In genomic region chr12:108193878-108194277, GRCm38 (mm10) we compare ENCODE assay signal across 20 mouse cellular contexts. TPM values are rescaled to one million over a fixed set of nuclear protein-coding genes. Genes with fewer than 3 reads are reported as not detected.
DNase-seq lines count a peak whose midpoint lies in the region; ATAC-seq and TF ChIP-seq lines count a peak whose summit lies in the region.
"Had no signal": no experiment of that assay in that cellular context is flagged by ENCODE, and none has a peak within 500 bp of the region (broad histone marks: within the 10 kb centered on the region; RNA-seq: fewer than 3 reads in every experiment).

No protein-coding gene starts in this region.

- WGBS in kidney, adult 2 months = 80% methylated on average over 5 of the region's 5 CpGs
- 78% methylated on average over 5 of the region's 5 CpGs for WGBS in stomach, postnatal 0 days

- intact Hi-C loops in gastrocnemius, adult 2 months (cut with DNase I) = no loop called here

- H3K4me3 ChIP-seq in gastrocnemius, adult 2 months = no peak overlapping the region
- H3K4me3 ChIP-seq in kidney, adult 2 months (ENCODE audit: insufficient read depth, low read depth, low read length) = no peak overlapping the region
- H3K4me3 ChIP-seq in megakaryocyte, embryonic 14.5 days (replicated peaks) = peak overlapping the region; percentile 59
- H3K4me3 ChIP-seq in stomach, postnatal 0 days (ENCODE audit: low read depth, low read length) = no peak overlapping the region
- H3K4me3 ChIP-seq: forebrain, embryonic 12.5 days; hindbrain, embryonic 15.5 days; intestine, embryonic 15.5 days; lung, embryonic 15.5 days; midbrain, embryonic 12.5 days; neural tube, embryonic 12.5 days had no signal

- no peak for ATAC-seq in megakaryocyte, adult 5-6 weeks (ENCODE audit: poor library complexity, severe bottlenecking)
- ATAC-seq in stomach, postnatal 0 days (ENCODE audit: low FRiP score, low TSS enrichment) = peak; percentile 33; the same call in 1 of the 2 replicates
- ATAC-seq: intestine, embryonic 15.5 days had no signal

- TF ChIP-seq EP300 in stomach, postnatal 0 days (optimal IDR thresholded peaks at IDR 0.05) = no peak

- no peak for TF ChIP-seq POLR2A in kidney, adult 2 months (IDR thresholded peaks at IDR 0.05; ENCODE audit: low read depth, low read length)

- no peaks in the 10 kb centered on the region for H3K4me1 ChIP-seq in kidney, adult 2 months (ENCODE audit: control insufficient read depth, insufficient read depth, low read length)
- peaks cover 73% of the 10 kb centered on the region for H3K4me1 ChIP-seq in megakaryocyte, embryonic 14.5 days
- H3K4me1 ChIP-seq in stomach, postnatal 0 days (replicated peaks; ENCODE audit: control insufficient read depth, insufficient read depth) = no peaks in the 10 kb centered on the region
- H3K4me1 ChIP-seq: forebrain, embryonic 12.5 days; hindbrain, embryonic 15.5 days; intestine, embryonic 15.5 days; lung, embryonic 15.5 days; midbrain, embryonic 12.5 days; neural tube, embryonic 12.5 days had no signal

- no peaks in the 10 kb centered on the region for H3K9me3 ChIP-seq in megakaryocyte, embryonic 14.5 days
- no peaks in the 10 kb centered on the region for H3K9me3 ChIP-seq in stomach, postnatal 0 days (ENCODE audit: control insufficient read depth, low read length)
- H3K9me3 ChIP-seq: forebrain, embryonic 12.5 days; G1E; hindbrain, embryonic 15.5 days; intestine, embryonic 15.5 days; lung, embryonic 15.5 days; midbrain, embryonic 12.5 days; neural tube, embryonic 12.5 days had no signal

- no peak for TF ChIP-seq CTCF in gastrocnemius, adult 2 months (IDR thresholded peaks at IDR 0.05)
- no peak for TF ChIP-seq CTCF in kidney, adult 2 months (conservative IDR thresholded peaks at IDR 0.05; ENCODE audit: insufficient read depth, insufficient read length, low read depth, low read length)
- no peak for TF ChIP-seq CTCF in stomach, postnatal 0 days (IDR thresholded peaks at IDR 0.05; ENCODE audit: low read depth)

- peak overlapping the region; percentile 12; the same call in 1 of the 2 replicates for H3K27ac ChIP-seq in gastrocnemius, adult 2 months
- peak overlapping the region; percentile 54; the same call in 1 of the 2 replicates for H3K27ac ChIP-seq in kidney, adult 2 months (ENCODE audit: insufficient read depth, low read depth, low read length)
- H3K27ac ChIP-seq in stomach, postnatal 0 days (replicated peaks) = no peak overlapping the region
- H3K27ac ChIP-seq: forebrain, embryonic 12.5 days; hindbrain, embryonic 15.5 days; intestine, embryonic 15.5 days; liver, embryonic 14.5 days; lung, embryonic 15.5 days; midbrain, embryonic 12.5 days; neural tube, embryonic 12.5 days had no signal

- no peak overlapping the region for H3K9ac ChIP-seq in stomach, postnatal 0 days (ENCODE audit: low read length)
- H3K9ac ChIP-seq: forebrain, embryonic 12.5 days; hindbrain, embryonic 15.5 days; intestine, embryonic 15.5 days; liver, embryonic 14.5 days; lung, embryonic 15.5 days; midbrain, embryonic 12.5 days; neural tube, embryonic 12.5 days had no signal

- H3K36me3 ChIP-seq in kidney, adult 2 months (ENCODE audit: control insufficient read depth, insufficient read depth, low read length) = peaks cover 7% of the 10 kb centered on the region
- peaks cover 96% of the 10 kb centered on the region for H3K36me3 ChIP-seq in megakaryocyte, embryonic 14.5 days (replicated peaks; ENCODE audit: low read length)
- peaks cover 37% of the 10 kb centered on the region for H3K36me3 ChIP-seq in stomach, postnatal 0 days (ENCODE audit: control insufficient read depth, insufficient read depth, low read length)

- no peak overlapping the region for H3K4me2 ChIP-seq in stomach, postnatal 0 days (replicated peaks; ENCODE audit: low read depth)
- H3K4me2 ChIP-seq: forebrain, embryonic 12.5 days; hindbrain, embryonic 15.5 days; intestine, embryonic 15.5 days; lung, embryonic 15.5 days; midbrain, embryonic 12.5 days; neural tube, embryonic 12.5 days had no signal

- no peaks in the 10 kb centered on the region for H3K27me3 ChIP-seq in kidney, adult 2 months (replicated peaks; ENCODE audit: control insufficient read depth, insufficient read depth, low read length)
- no peaks in the 10 kb centered on the region for H3K27me3 ChIP-seq in megakaryocyte, embryonic 14.5 days (replicated peaks)
- no peaks in the 10 kb centered on the region for H3K27me3 ChIP-seq in stomach, postnatal 0 days (ENCODE audit: control insufficient read depth, insufficient read depth, low read length)
- H3K27me3 ChIP-seq: forebrain, embryonic 12.5 days; hindbrain, embryonic 15.5 days; intestine, embryonic 15.5 days; lung, embryonic 15.5 days; midbrain, embryonic 12.5 days; neural tube, embryonic 12.5 days had no signal

- DNase-seq in gastrocnemius, adult 2 months = peak; percentile 2
- no peak for DNase-seq in gastrocnemius, adult 18-20 months (ENCODE audit: low spot score)
- peak; percentile 48 for DNase-seq in kidney, adult 2 months
- DNase-seq in kidney, postnatal 25 days = no peak
- DNase-seq in stomach, postnatal 0 days (ENCODE audit: low spot score) = no peak
- no peak for DNase-seq in cerebellum, postnatal 25 days
- DNase-seq: adrenal gland, postnatal 25 days; cerebellum, adult 2 months; lung, postnatal 4 days; right cerebral cortex, postnatal 14 days had no signal

RNA-seq across cellular contexts. Expression of gene Ccnk, which starts 14.5 kb away (rescaled TPM):
- 100 to 1,000 TPM in 1 of 2 experiments, 10 to 100 TPM in 1; 92.4 to 148 TPM for total RNA-seq in gastrocnemius, adult 2 months (2021)
- 100 to 1,000 TPM; 127 to 147 TPM for total RNA-seq in gastrocnemius, adult 18-20 months (2021)
- 11.4 and 12.6 TPM in 2 replicates for polyA plus RNA-seq in kidney, adult 2 months (2012; rRNA removed)
- polyA plus RNA-seq in megakaryocyte, embryonic 14.5 days (2012; ENCODE audit: insufficient read depth, low replicate concordance) = 98.5 and 113 TPM in 2 replicates
- 53.3 and 61.4 TPM in 2 replicates for total RNA-seq in megakaryocyte, adult 5-6 weeks (2015)
- total RNA-seq in megakaryocyte, adult 5-6 weeks (2017) = 8.3 and 14.5 TPM in 2 replicates
- 1.6 TPM in 2 replicates for polyA plus RNA-seq in stomach, postnatal 0 days (2015; fragmentation: Nextera tagmentation; extraction: Ambion mirVana)

RNA-seq across cellular contexts. Expression of gene Setd3, which starts 14.8 kb away (rescaled TPM):
- total RNA-seq in gastrocnemius, adult 2 months (2021) = 100 to 1,000 TPM; 100 to 106 TPM
- 100 to 1,000 TPM; 106 to 113 TPM for total RNA-seq in gastrocnemius, adult 18-20 months (2021)
- polyA plus RNA-seq in kidney, adult 2 months (2012; rRNA removed) = 32.5 and 38.5 TPM in 2 replicates
- 1.8 and 9.7 TPM in 2 replicates for polyA plus RNA-seq in megakaryocyte, embryonic 14.5 days (2012; ENCODE audit: insufficient read depth, low replicate concordance)
- 58.4 and 60.3 TPM in 2 replicates for total RNA-seq in megakaryocyte, adult 5-6 weeks (2015)
- total RNA-seq in megakaryocyte, adult 5-6 weeks (2017) = 109 and 112 TPM in 2 replicates
- 54.5 and 56.2 TPM in 2 replicates for polyA plus RNA-seq in stomach, postnatal 0 days (2015; fragmentation: Nextera tagmentation; extraction: Ambion mirVana)

Comparison
In these comparisons a context has a peak if more than half of its experiments do, and no peak if none do; other contexts are left out.
1. DNase-seq: peak in gastrocnemius, adult 2 months (single experiment) and kidney, adult 2 months (single experiment); none in gastrocnemius, adult 18-20 months (single experiment), kidney, postnatal 25 days (0 of 2), stomach, postnatal 0 days (single experiment) and cerebellum, postnatal 25 days (0 of 2).